Mouse (Mus musculus) olfactory bulb, adult 2 months (tissue): Measurements from ENCODE around the gene Ctdspl.

ENCODE experiments used
- CTCF ChIP-seq: fragments of 200-500 bp; IDR thresholded peaks from 2 replicates; pipeline ENCODE4 v1.5.1; 2012; ENCODE audit warnings: low read depth, mild to moderate bottlenecking, low read length, moderate library complexity; ENCODE audit not compliant: insufficient read depth
- POLR2A ChIP-seq: fragments of 200-500 bp; IDR thresholded peaks from 2 replicates; pipeline ENCODE4 v1.6.1; 2012; ENCODE audit warnings: mild to moderate bottlenecking, low read depth, low read length, moderate library complexity; ENCODE audit not compliant: insufficient read depth

DNA sequence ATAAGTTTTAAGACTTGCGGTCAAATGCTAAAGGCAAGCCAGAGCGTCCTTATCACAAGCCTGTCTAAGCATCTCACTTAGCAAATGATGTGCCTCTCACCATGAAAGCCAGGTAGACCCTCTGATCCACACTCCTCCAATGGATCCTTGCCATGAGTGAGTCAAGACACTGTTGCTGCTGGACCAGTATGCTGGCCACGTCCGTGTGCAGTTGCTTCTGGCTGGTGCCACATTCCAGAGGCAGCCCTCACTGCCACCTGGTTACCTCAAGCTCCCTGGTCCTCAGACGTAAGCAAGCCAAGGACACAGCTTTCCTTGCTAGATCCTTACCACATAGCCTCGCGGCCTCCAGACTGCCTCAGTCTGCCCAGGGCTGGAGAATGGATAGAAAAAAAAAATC, 46.8 kb downstream of the Ctdspl start:
- TF ChIP-seq CTCF = no peak
- no peak for TF ChIP-seq POLR2A
